In genomic region chr3:129824891-129825290, GRCm38 (mm10) we compare ENCODE assay signal across 46 mouse cellular contexts. TPM values are rescaled to one million over a fixed set of nuclear protein-coding genes. Genes with fewer than 3 reads are reported as not detected.
"Had no signal": no experiment of that assay in that cellular context is flagged by ENCODE, and none has a peak within 500 bp of the region (broad histone marks: within the 10 kb centered on the region; RNA-seq: fewer than 3 reads in every experiment).

No protein-coding gene starts in this region.

- H3K9me3 ChIP-seq: limb, embryonic 10.5 days; limb, embryonic 12.5 days; limb, embryonic 13.5 days; limb, embryonic 15.5 days; liver, embryonic 12.5 days; liver, embryonic 13.5 days; liver, embryonic 15.5 days; lung, embryonic 15.5 days; megakaryocyte, embryonic 14.5 days; midbrain, embryonic 10.5 days; midbrain, embryonic 12.5 days; midbrain, embryonic 13.5 days; midbrain, embryonic 15.5 days; neural tube, embryonic 12.5 days had no signal

- H3K4me2 ChIP-seq: limb, embryonic 12.5 days; limb, embryonic 13.5 days; limb, embryonic 15.5 days; liver, embryonic 11.5 days; liver, embryonic 12.5 days; liver, embryonic 13.5 days; liver, embryonic 15.5 days; lung, embryonic 14.5 days; lung, embryonic 15.5 days; midbrain, embryonic 11.5 days; midbrain, embryonic 12.5 days; midbrain, embryonic 13.5 days; midbrain, embryonic 15.5 days; neural tube, embryonic 12.5 days had no signal

- H3K27ac ChIP-seq: limb, embryonic 10.5 days; limb, embryonic 12.5 days; limb, embryonic 13.5 days; limb, embryonic 15.5 days; liver, embryonic 12.5 days; liver, embryonic 13.5 days; liver, embryonic 14.5 days; liver, embryonic 15.5 days; lung, embryonic 15.5 days; macrophage; midbrain, embryonic 10.5 days; midbrain, embryonic 12.5 days; midbrain, embryonic 13.5 days; midbrain, embryonic 15.5 days; neural tube, embryonic 12.5 days had no signal

- H3K27me3 ChIP-seq: limb, embryonic 12.5 days; limb, embryonic 13.5 days; limb, embryonic 15.5 days; liver, embryonic 12.5 days; liver, embryonic 13.5 days; liver, embryonic 15.5 days; lung, embryonic 15.5 days; megakaryocyte, embryonic 14.5 days; midbrain, embryonic 12.5 days; midbrain, embryonic 13.5 days; midbrain, embryonic 15.5 days; neural tube, embryonic 12.5 days had no signal

- H3K4me3 ChIP-seq: limb, embryonic 10.5 days; limb, embryonic 12.5 days; limb, embryonic 13.5 days; limb, embryonic 15.5 days; liver, embryonic 12.5 days; liver, embryonic 13.5 days; liver, embryonic 15.5 days; lung, embryonic 15.5 days; megakaryocyte, embryonic 14.5 days; midbrain, embryonic 10.5 days; midbrain, embryonic 12.5 days; midbrain, embryonic 13.5 days; midbrain, embryonic 15.5 days; myocyte; neural tube, embryonic 12.5 days had no signal

- DNase-seq: liver; liver, embryonic 13.5 days; liver, postnatal 0 days; lung, adult 18-20 months; lung, adult 2 months; lung, embryonic 14.5 days; lung, postnatal 10 days; lung, postnatal 14 days; lung, postnatal 36 days; lung, postnatal 4 days; midbrain, embryonic 14.5 days had no signal

- H3K9ac ChIP-seq: limb, embryonic 12.5 days; limb, embryonic 13.5 days; limb, embryonic 15.5 days; liver, embryonic 12.5 days; liver, embryonic 13.5 days; liver, embryonic 14.5 days; liver, embryonic 15.5 days; liver, postnatal 0 days; lung, embryonic 14.5 days; lung, embryonic 15.5 days; midbrain, embryonic 12.5 days; midbrain, embryonic 13.5 days; midbrain, embryonic 15.5 days; neural tube, embryonic 12.5 days had no signal

RNA-seq across cellular contexts. Expression of gene Rrh, which starts 2.5 kb away (rescaled TPM):
- polyA plus RNA-seq: limb, embryonic 10.5 days; limb, embryonic 11.5 days; liver, adult 2 months; liver, embryonic 15.5 days; liver, embryonic 16.5 days; liver, postnatal 0 days; lung, embryonic 16.5 days; lung, postnatal 0 days; midbrain, embryonic 12.5 days; myocyte; neural tube, embryonic 11.5 days; neural tube, embryonic 12.5 days had no signal

RNA-seq across cellular contexts. Expression of gene Cfi, which starts 10.8 kb away (rescaled TPM):
- total RNA-seq: left cerebral cortex, postnatal 10 days; left cerebral cortex, postnatal 14 days; left cerebral cortex, postnatal 25 days; left cerebral cortex, postnatal 36 days; left cerebral cortex, postnatal 4 days; megakaryocyte progenitor cell, adult 5-6 weeks; megakaryocyte, adult 5-6 weeks; megakaryocyte-erythroid progenitor cell, adult 5-6 weeks; monocyte, adult 5-6 weeks had no signal
- polyA plus RNA-seq: macrophage; myocyte; neural tube, embryonic 11.5 days had no signal

RNA-seq across cellular contexts. Expression of gene Lrit3, which starts 21.1 kb away (rescaled TPM):
- total RNA-seq: left cerebral cortex, postnatal 14 days; left cerebral cortex, postnatal 36 days; liver, adult 2 months; megakaryocyte progenitor cell, adult 5-6 weeks; megakaryocyte-erythroid progenitor cell, adult 5-6 weeks; midbrain, postnatal 0 days; monocyte, adult 5-6 weeks had no signal
- polyA plus RNA-seq: limb, embryonic 10.5 days; limb, embryonic 11.5 days; limb, embryonic 12.5 days; limb, embryonic 13.5 days; limb, embryonic 15.5 days; liver, adult 2 months; liver, embryonic 11.5 days; liver, embryonic 12.5 days; liver, embryonic 13.5 days; liver, embryonic 14.5 days; liver, embryonic 15.5 days; liver, embryonic 16.5 days; liver, postnatal 0 days; lung, adult 2 months; lung, embryonic 14.5 days; lung, embryonic 15.5 days; lung, embryonic 16.5 days; lung, postnatal 0 days; macrophage; midbrain, embryonic 10.5 days; midbrain, embryonic 11.5 days; midbrain, embryonic 12.5 days; midbrain, embryonic 13.5 days; midbrain, embryonic 14.5 days; midbrain, embryonic 15.5 days; midbrain, embryonic 16.5 days; midbrain, postnatal 0 days; myocyte; neural tube, embryonic 11.5 days; neural tube, embryonic 12.5 days had no signal
